Mouse (Mus musculus) kidney, adult 2 months (tissue): ENCODE data around the gene 9430038I01Rik.

Experiments used
- CTCF ChIP-seq: fragments of 200-500 bp; conservative IDR thresholded peaks from 2 replicates; pipeline ENCODE4 v1.5.1; 2011; ENCODE audit warnings: low read depth, mild to moderate bottlenecking, control low read depth, low read length, moderate library complexity, mixed read lengths; ENCODE audit not compliant: insufficient read depth, insufficient read length
- POLR2A ChIP-seq: fragments of 200-500 bp; IDR thresholded peaks from one replicate; pipeline ENCODE4 v1.6.1; 2011; ENCODE audit warnings: low read depth, low read length, control low read depth

DNA sequence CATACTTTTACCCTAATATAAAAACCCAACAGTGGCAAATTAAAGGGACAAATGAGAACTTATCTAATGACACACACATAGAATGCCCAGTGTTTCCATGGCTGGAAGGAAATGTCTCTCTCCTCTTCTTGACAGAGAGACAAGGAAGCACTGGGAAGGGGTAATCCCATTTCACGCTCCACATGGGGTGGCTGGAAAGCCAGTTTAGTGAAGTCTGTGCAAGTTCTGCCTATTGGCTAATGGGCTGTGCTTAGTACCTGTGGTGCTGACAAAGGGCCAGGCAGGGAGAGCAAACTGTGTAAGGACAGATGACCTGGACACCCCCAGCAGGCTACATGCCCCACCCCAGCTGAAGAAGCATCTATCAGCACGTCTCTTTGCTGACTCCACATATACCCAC is 40.4 kb downstream of the 9430038I01Rik start:
- TF ChIP-seq POLR2A = no peak
- TF ChIP-seq CTCF = no peak
